Mouse (Mus musculus) cerebellum, adult 9-11 months (tissue): Measurements from ENCODE around the gene Tchp.

ENCODE experiments used
- DNase-seq: peaks from one replicate; pipeline ENCODE4 v3.0.0; 2022

The Tchp gene

DNA sequence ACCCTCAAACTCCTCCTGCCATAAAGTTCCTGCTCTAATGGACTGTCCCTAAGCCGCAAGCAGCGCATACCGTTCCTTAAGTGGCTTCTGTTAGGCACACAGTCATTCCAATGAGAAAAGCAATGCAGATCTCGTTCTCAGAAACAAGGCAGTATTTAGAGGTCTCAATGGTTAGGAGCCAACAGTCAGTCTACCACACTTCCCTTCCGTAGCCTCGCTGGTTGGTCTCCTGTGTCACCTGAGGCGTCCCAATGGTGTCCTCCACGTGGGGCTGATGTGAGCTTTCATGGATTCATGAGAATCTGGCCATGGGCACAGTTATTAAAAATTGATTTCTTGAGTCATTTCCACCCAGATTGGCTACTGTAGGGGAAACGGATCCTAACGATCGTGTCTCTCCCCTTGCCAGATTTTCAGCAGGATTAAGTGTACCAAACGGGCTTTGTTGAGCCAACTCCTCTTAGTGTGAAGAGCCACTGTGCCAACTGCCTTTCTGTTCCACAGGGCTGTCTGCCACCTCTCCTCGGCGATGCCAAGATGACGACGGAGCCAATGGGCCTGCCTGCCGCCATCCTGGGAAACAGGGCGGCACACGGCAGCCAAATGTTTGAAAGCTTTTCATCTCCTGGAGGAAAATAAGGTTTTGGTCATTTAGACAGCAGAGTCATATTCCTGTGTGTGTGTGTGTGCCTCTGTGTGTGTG is 9.4 kb upstream of the Tchp start:
- DNase-seq = peak; percentile 95

- DNase-seq = no peak
These were observed 8.5 kb upstream of the Tchp start for GRCm38 (mm10) chr5:114699015-114699414.

GRCm38 (mm10) chr5:114702403-114703392 is 4.9 kb upstream of the Tchp start:
- DNase-seq = no peak

- DNase-seq = peak; percentile 73
These were observed 931 bp downstream of the Tchp start for GRCm38 (mm10) chr5:114708491-114708890.

DNA sequence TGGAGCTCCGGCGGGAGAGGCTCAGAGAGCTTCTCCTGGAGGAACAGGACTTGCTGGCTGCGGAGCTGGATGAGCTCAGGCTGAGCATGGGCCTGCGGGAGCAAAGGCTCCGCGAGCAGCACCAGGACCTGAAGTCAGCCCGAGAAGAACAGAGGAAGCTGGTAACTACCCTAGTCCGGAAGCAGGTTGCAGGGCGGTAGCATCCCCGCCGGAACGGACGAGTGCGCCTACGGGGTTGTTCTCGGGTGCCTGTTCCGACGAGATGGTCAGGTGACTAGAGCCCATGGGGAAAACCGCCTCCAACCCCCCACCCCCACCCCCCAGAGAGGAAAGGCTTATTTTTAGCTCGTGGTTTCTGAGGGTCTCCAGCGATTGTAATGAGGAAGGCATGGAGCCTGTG is 1.8 kb downstream of the Tchp start:
- peak; percentile 45 for DNase-seq

DNA sequence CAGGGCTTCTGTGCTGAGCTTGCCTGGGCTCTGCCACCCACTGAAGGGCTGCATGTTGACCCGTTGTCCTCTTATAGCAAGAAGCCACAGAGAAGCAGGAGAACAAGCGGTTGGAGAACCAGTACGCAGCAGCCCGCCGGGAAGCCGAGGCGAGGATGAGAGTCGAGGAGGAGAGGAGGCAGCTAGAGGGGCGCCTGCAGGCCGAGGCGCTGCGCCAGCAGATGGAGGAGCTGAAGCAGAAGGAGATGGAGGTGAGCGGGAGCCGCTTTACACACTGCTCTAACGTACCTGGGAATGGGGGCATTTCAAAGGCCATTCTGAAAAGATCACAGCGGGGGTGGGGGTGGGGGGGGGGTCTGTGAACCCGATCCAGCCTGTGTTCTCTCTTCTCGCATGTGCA is 7.0 kb downstream of the Tchp start:
- no peak for DNase-seq

- peak; percentile 59 for DNase-seq
These were observed 9.7 kb downstream of the Tchp start for GRCm38 (mm10) chr5:114717292-114717691.

DNA sequence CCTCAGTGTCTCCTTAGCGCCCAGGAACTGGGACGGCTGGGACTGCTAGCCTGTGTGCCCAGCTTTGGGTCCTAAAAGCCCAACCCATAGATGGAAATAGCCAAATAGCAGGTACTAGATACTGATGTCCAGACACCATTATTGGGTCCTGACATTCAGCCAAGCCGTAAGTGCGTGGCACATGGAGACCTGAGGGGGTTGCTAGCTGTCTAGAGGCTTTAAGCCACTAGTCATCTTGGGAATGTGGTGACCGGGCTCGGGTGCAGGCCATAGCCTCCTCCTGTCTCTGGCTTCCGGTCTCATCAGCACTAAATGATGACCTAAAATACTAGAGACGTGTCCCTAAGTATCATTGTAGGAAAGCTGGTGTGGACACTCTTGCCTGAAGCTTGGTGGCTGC is 10.4 kb downstream of the Tchp start:
- DNase-seq = peak; percentile 68

DNA sequence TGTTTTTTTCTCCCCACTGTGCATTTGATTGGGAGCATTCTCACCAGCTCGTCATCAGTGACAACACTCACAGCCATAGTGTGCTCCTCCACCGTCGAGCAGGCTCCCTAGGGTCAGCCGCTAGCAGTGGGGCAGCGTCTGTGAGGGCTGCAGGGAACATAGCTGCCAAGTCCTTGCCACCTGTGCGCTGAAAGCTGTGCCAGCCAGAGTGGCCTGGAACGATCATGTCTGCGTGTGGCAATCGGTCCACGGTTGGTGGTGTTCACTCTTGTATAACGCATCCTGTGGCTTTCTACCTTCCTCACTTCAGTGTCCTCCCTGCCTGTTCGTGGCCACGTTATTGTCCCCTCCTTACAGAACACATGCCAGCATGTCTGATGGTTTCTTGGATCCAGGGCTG is 10.9 kb downstream of the Tchp start:
- peak; percentile 95 for DNase-seq

DNA sequence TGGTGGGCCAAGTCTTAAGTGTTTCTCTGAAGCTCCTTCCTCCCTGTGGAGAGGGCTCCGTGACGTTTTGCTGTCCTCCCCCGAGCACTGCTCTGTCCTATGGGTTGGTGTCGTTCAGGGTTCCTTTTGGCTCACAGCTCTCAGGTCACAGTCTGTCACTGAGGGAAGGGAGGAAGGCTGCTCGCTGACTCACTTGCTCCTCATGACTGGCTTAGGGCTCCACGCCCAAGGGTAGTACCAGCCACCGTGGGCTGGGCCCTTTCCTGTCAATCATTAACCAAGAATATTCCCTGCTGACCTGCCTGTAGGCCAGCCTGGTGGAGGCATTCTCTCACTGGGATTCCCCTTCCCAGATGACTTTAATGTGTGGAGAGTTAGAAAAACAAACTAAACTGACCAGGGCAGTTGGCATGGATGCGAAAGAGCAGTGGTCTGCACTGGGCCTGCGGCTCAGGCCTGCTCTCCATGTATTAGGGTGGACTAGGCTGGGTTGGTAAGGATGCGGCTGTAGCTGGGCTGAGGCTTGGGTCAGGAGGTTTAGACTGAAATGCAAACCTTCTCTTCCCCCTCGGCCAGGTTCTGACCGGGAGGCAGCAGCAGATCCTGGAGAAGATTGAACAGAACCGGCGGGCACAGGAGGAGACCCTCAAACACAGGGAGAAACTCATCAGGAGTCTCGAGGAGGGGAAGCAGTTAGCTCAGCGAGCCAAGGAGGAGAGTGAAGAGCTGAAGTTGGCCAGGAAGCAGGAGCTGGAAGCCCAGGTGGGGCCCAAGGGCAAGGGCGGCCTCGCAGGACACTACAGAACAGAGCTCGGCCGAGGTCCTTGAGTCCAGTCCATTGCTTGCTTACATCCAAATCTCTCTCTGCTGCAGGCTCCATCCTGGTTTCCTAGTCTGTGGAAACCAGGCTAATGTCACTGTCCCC is 11.7 kb downstream of the Tchp start:
- peak; percentile 85 for DNase-seq

- peak; percentile 74 for DNase-seq
These were observed 12.3 kb downstream of the Tchp start for GRCm38 (mm10) chr5:114719928-114720270.

GRCm38 (mm10) chr5:114720784-114721183 is 13.2 kb downstream of the Tchp start:
- no peak for DNase-seq

DNA sequence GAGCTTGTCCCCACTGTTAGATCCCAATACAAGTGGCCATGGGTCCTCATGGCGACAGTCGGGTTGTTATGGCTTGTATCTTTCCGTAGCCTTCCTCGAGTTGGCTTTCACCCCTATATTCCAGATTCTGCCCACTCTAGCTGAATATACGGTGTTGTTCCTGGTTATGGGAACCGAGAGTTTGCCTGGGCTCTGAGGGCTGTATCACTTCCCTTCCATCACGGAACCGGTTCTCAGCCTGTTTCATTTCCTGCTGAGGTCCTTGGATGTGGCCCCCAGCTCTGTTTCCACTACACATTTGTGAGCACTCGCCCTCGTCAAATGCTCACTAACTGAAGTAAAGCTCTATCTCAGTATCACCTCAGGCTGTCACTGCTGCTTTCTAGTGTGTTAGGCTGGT is 14.4 kb downstream of the Tchp start:
- DNase-seq = no peak

- no peak for DNase-seq
These were observed 15.3 kb downstream of the Tchp start for GRCm38 (mm10) chr5:114722846-114723245.

DNA sequence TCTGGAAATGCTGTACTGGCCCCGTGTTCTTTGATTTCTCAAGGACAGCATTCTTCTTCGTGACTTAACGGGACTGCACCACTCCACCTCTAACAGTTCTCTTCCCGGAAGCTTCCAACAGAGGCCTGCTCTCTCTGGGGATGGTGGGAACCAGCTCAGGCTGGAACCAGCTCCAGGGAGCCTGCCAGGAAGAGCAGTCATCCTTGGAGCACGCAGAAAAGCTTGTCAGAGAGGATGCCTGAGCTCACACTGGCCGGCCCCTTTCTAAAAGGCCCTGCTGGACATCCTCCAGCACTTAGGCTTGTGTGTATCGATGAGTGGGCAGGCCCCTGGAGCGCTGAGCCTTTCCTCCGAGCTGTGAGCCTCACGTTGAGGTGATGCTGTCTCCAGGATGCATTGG is 20.6 kb downstream of the Tchp start:
- DNase-seq = no peak

DNA sequence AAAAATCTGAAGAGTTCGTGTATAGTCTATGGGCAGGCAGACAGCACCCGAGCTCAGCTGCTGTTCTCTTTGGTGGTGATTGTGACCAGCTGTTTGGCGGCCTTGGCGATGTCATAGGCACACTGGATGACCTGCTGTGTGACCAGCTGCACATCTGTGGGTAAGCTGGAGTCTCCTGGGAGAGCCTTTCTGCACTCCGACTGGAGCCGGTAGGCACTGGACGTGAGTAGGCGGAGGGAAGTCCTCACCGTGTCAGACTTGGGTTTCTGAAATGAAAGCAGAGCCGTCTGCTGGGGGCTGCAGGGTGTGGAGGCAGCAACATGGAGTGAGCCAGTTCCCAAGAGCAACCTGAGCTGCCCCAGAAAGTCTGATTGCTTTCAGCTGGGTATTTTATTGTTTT is 22.6 kb downstream of the Tchp start:
- no peak for DNase-seq

GRCm38 (mm10) chr5:114731498-114731897 is 23.9 kb downstream of the Tchp start:
- DNase-seq = no peak

GRCm38 (mm10) chr5:114731969-114732368 is 24.4 kb downstream of the Tchp start:
- no peak for DNase-seq

- no peak for DNase-seq
These were observed 26.0 kb downstream of the Tchp start for GRCm38 (mm10) chr5:114733606-114734005.

DNA sequence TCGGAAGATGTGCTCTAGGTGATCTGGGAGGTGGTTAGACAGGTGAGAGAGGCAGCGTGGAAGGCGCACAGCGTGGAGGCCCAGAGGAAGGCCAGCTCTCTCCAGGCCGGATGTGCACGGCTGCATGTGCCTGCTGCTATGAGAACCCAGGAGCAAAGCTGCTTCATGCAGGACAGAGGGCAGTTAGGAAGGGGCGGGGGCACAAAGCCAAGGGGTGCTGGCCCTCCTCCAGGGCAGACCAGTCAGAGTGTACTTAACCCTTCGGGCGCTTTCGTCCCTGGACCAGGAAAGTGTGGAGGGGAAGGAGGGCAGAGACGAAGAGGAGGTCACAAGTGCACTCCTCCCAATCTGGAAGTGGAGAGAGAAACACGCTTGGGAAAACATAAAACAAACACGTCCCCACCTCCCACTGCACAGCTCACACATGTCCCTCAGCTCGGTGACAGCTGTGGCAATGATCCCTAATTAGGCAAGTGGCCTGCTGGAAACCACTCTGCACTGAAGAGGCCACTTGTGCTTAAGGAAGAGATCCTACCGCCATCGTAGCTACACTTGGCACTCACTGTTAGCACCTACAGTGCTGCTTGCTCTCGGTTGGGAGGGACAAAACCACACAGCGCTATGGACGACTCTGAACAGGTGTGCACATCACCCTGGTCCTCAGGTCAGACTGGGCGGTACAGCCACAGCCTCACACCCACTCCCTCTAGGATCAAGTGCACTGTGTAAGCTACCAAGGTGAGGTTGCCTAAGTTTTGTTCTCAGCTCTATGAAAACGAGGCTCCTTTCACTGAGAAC is 29.7 kb downstream of the Tchp start:
- no peak for DNase-seq

DNA sequence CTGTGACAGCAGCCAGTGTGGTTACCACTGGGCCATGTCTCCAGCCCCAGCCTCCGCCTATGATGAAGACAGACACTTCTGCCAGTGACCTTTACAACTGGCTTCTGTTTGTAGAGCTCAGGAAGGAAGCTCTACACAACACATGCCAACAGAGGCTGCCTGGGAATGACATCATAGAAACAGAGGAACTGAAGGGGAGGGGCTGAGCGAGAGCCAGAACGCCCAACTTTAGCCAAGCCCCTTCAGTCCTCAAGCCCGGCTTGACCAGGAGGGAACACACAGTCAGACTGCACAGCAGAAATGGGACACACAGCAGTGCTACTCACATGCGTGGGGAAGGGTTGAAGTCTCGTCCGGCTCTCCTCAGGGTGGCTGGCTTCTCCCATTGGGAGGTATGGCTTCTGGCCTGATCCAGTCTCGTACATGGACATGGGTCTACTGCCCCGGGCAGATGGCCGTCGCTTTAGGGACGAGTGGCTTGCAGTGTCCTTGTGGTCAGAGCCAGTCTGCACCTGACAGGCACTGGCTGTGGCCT is 31.2 kb downstream of the Tchp start:
- peak; percentile 73 for DNase-seq

GRCm38 (mm10) chr5:114740595-114740994 is 33.0 kb downstream of the Tchp start:
- no peak for DNase-seq
